Mouse (Mus musculus): ENCODE data around the gene 3110070M22Rik.
"Not testable (repeated sequence)": the region's sequence is repeated elsewhere in the genome, so short reads cannot be mapped to it uniquely, and the experiment has no call there.

DNA sequence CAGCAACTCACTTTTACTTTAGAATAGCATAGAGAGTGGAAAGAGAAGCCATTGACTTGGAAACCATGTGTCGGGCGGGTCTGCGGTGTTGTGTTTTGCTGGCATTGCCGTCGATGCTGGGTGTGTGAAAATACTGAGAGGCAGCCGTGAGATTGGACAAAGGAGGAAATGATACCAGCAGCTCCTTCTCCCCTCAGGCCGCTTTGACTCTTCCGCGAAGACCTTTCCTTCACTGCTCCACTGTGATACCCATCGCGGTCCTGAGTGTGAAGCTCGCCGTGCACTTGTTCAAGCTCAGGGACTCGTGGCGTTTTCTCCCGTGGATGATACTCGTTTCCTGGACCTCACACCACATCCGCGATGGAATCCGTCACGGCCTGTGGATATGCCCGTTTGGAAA lies 6.8 kb upstream of the 3110070M22Rik start:
- not testable (repeated sequence) for TF ChIP-seq CTCF (IDR thresholded peaks at IDR 0.05; ENCODE audit: low read depth, low read length); EP300 (IDR thresholded peaks at IDR 0.05; ENCODE audit: insufficient read depth, low read depth, low read length); POLR2A (IDR thresholded peaks at IDR 0.05; ENCODE audit: insufficient read depth, low read length)
